Mouse (Mus musculus): ENCODE measurements around the gene Adh1. TPM values are rescaled to one million over a fixed set of nuclear protein-coding genes. Genes with fewer than 3 reads are reported as not detected.

The Adh1 gene
- 1 to 10 TPM; 2.9 to 4.3 TPM for polyA plus RNA-seq (2017; shearing (Covaris generic))

- ATAC-seq, result no peak
These were observed at the start of gene Adh1 for GRCm38 (mm10) chr3:138260721-138261669. Gene Adh1 (plus strand): TSS chr3:138260991.

GRCm38 (mm10) chr3:138212431-138212951 lies 48.3 kb upstream of the Adh1 start:
- ATAC-seq, result no peak

- ATAC-seq, result no peak
These were observed 45.3 kb upstream of the Adh1 start for GRCm38 (mm10) chr3:138215395-138215989.

GRCm38 (mm10) chr3:138216091-138216490 lies 44.7 kb upstream of the Adh1 start:
- ATAC-seq, result no peak

- ATAC-seq, result no peak
These were observed 43.0 kb upstream of the Adh1 start, which contains the start of gene Adh7 for GRCm38 (mm10) chr3:138217631-138218264. Gene Adh7 (plus strand): TSS chr3:138217760.

GRCm38 (mm10) chr3:138221116-138221515 lies 39.7 kb upstream of the Adh1 start:
- no peak for ATAC-seq

- no peak for ATAC-seq
These were observed 38.3 kb upstream of the Adh1 start for GRCm38 (mm10) chr3:138222511-138222910.

GRCm38 (mm10) chr3:138222952-138223351 lies 37.8 kb upstream of the Adh1 start:
- ATAC-seq, result peak; percentile 97

- no peak for ATAC-seq
These were observed 36.3 kb upstream of the Adh1 start for GRCm38 (mm10) chr3:138224363-138224954.

GRCm38 (mm10) chr3:138225331-138225730 lies 35.5 kb upstream of the Adh1 start:
- no peak for ATAC-seq

GRCm38 (mm10) chr3:138225853-138226252 lies 34.9 kb upstream of the Adh1 start:
- no peak for ATAC-seq

GRCm38 (mm10) chr3:138226476-138226875 lies 34.3 kb upstream of the Adh1 start:
- no peak for ATAC-seq

GRCm38 (mm10) chr3:138227082-138227481 lies 33.7 kb upstream of the Adh1 start:
- ATAC-seq, result no peak

GRCm38 (mm10) chr3:138227782-138228181 lies 33.0 kb upstream of the Adh1 start:
- no peak for ATAC-seq

GRCm38 (mm10) chr3:138229448-138229847 lies 31.3 kb upstream of the Adh1 start:
- ATAC-seq, result no peak

- ATAC-seq, result no peak
These were observed 30.5 kb upstream of the Adh1 start for GRCm38 (mm10) chr3:138230266-138230665.

- ATAC-seq, result no peak
These were observed 29.3 kb upstream of the Adh1 start for GRCm38 (mm10) chr3:138231531-138231930.

GRCm38 (mm10) chr3:138236546-138237163 lies 24.1 kb upstream of the Adh1 start:
- ATAC-seq, result no peak

- ATAC-seq, result no peak
These were observed 22.7 kb upstream of the Adh1 start for GRCm38 (mm10) chr3:138238046-138238445.

- peak; percentile 40 for ATAC-seq
These were observed 21.3 kb upstream of the Adh1 start for GRCm38 (mm10) chr3:138239461-138239860.

- peak; percentile 46 for ATAC-seq
These were observed 20.4 kb upstream of the Adh1 start for GRCm38 (mm10) chr3:138240411-138240810.

GRCm38 (mm10) chr3:138240942-138241341 lies 19.8 kb upstream of the Adh1 start:
- no peak for ATAC-seq

Measured in CD4-positive, CD25-positive, alpha-beta regulatory T cell, adult 4 months (primary cell).